Mouse (Mus musculus): ENCODE measurements around the gene Lipe. TPM values are rescaled to one million over a fixed set of nuclear protein-coding genes. Genes with fewer than 3 reads are reported as not detected.
"Not testable (repeated sequence)": the region's sequence is repeated elsewhere in the genome, so short reads cannot be mapped to it uniquely, and the experiment has no call there.

Lipe gene
- total RNA-seq, 1 experiment: 3.8 TPM

GRCm38 (mm10) chr7:25402671-25403101 is 4.2 kb upstream of the Lipe start:
- peak; percentile 91 for DNase-seq (ENCODE audit: low read depth, low spot score)
- H3K27ac ChIP-seq (ENCODE audit: insufficient read depth, low read depth, low read length, poor library complexity, severe bottlenecking): no peak overlapping the region
- no peak overlapping the region for H3K9ac ChIP-seq (ENCODE audit: insufficient read depth, low read depth, low read length, poor library complexity, severe bottlenecking)
- H3K4me3 ChIP-seq (ENCODE audit: insufficient read depth in 1 of 2, low read depth in 1 of 2, low read length in 2 of 2, poor library complexity in 1 of 2, severe bottlenecking in 1 of 2): no peak overlapping the region
- no peaks in the 10 kb centered on the region for H3K36me3 ChIP-seq (ENCODE audit: control insufficient read depth, insufficient read depth, low read length, poor library complexity, severe bottlenecking)
- in situ Hi-C loops (cut with MboI; ENCODE audit: low sequenced_read_pairs in 2 of 2, unreplicated experiment in 2 of 2): no loop called here
- H3K9me3 ChIP-seq (ENCODE audit: control insufficient read depth, insufficient read depth, low read depth, low read length): no peaks in the 10 kb centered on the region
- no peak for TF ChIP-seq ZC3H11A (IDR thresholded peaks at IDR 0.05; ENCODE audit: borderline replicate concordance, low read depth, low read length)
- no peak for TF ChIP-seq CHD2 (IDR thresholded peaks at IDR 0.05; ENCODE audit: low read depth, low read length)
- TF ChIP-seq ZNF384 (IDR thresholded peaks at IDR 0.05; ENCODE audit: low read depth, low read length): no peak
- no peak for TF ChIP-seq HCFC1 (IDR thresholded peaks at IDR 0.05; ENCODE audit: borderline replicate concordance, insufficient read depth, low read length)
- TF ChIP-seq MAFK (IDR thresholded peaks at IDR 0.05; ENCODE audit: insufficient read depth, low read depth, low read length): no peak
- peaks cover 0 to 6% of the 10 kb centered on the region in 2 experiments; a peak in 2 of 4 replicates for H3K4me1 ChIP-seq (ENCODE audit: control insufficient read depth in 2 of 2, insufficient read depth in 2 of 2, low read length in 2 of 2, poor library complexity in 1 of 2)

- no peak for DNase-seq (ENCODE audit: low read depth, low spot score)
- TF ChIP-seq ZC3H11A (IDR thresholded peaks at IDR 0.05; ENCODE audit: borderline replicate concordance, low read depth, low read length) (no peak), MAFK (IDR thresholded peaks at IDR 0.05; ENCODE audit: insufficient read depth, low read depth, low read length) (no peak), CHD2 (IDR thresholded peaks at IDR 0.05; ENCODE audit: low read depth, low read length) (no peak)
- H3K4me1 ChIP-seq (ENCODE audit: control insufficient read depth in 2 of 2, insufficient read depth in 2 of 2, low read length in 2 of 2, poor library complexity in 1 of 2): peaks cover 2 to 6% of the 10 kb centered on the region in 2 experiments; a peak in 2 of 4 replicates
- no peak overlapping the region for H3K9ac ChIP-seq (ENCODE audit: insufficient read depth, low read depth, low read length, poor library complexity, severe bottlenecking)
- no peak overlapping the region for H3K4me3 ChIP-seq (ENCODE audit: insufficient read depth in 1 of 2, low read depth in 1 of 2, low read length in 2 of 2, poor library complexity in 1 of 2, severe bottlenecking in 1 of 2)
- no peaks in the 10 kb centered on the region for H3K9me3 ChIP-seq (ENCODE audit: control insufficient read depth, insufficient read depth, low read depth, low read length)
- H3K27ac ChIP-seq (ENCODE audit: insufficient read depth, low read depth, low read length, poor library complexity, severe bottlenecking): no peak overlapping the region
- in situ Hi-C loops (cut with MboI; ENCODE audit: low sequenced_read_pairs in 2 of 2, unreplicated experiment in 2 of 2): no loop called here
- no peaks in the 10 kb centered on the region for H3K36me3 ChIP-seq (ENCODE audit: control insufficient read depth, insufficient read depth, low read length, poor library complexity, severe bottlenecking)
Observed at GRCm38 (mm10) chr7:25401986-25402385, 3.5 kb upstream of the Lipe start.

DNA sequence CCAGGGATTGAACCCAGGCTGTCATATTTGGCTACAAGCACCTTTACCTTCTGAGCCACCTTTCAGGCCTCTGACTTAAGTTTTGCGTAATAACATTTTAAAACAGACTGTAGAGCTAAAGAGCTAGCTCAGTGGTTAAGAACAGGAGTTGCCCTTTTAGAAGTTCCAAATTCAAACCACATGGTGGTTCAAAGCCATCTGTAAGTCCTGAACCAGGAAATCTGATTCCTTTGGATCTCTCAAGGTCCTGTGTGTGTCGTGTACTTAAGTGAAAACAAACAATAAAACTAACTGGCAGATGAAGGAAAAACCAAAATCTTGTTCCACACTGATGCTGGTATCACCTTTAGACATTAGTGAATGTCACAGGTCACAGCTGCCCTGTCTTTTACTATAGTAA is 3.0 kb upstream of the Lipe start:
- Histone ChIP-seq H3K27ac (ENCODE audit: insufficient read depth, low read depth, low read length, poor library complexity, severe bottlenecking) (no peak overlapping the region), H3K4me3 (ENCODE audit: insufficient read depth in 1 of 2, low read depth in 1 of 2, low read length in 2 of 2, poor library complexity in 1 of 2, severe bottlenecking in 1 of 2) (no peak overlapping the region), H3K4me1 (ENCODE audit: control insufficient read depth in 2 of 2, insufficient read depth in 2 of 2, low read length in 2 of 2, poor library complexity in 1 of 2) (peaks cover 2 to 9% of the 10 kb centered on the region in 2 experiments; a peak in 2 of 4 replicates), H3K9me3 (ENCODE audit: control insufficient read depth, insufficient read depth, low read depth, low read length) (no peaks in the 10 kb centered on the region), H3K36me3 (ENCODE audit: control insufficient read depth, insufficient read depth, low read length, poor library complexity, severe bottlenecking) (no peaks in the 10 kb centered on the region), H3K9ac (ENCODE audit: insufficient read depth, low read depth, low read length, poor library complexity, severe bottlenecking) (no peak overlapping the region)
- TF ChIP-seq ZC3H11A (IDR thresholded peaks at IDR 0.05; ENCODE audit: borderline replicate concordance, low read depth, low read length) (no peak), ZNF384 (IDR thresholded peaks at IDR 0.05; ENCODE audit: low read depth, low read length) (no peak), MAFK (IDR thresholded peaks at IDR 0.05; ENCODE audit: insufficient read depth, low read depth, low read length) (no peak), CHD2 (IDR thresholded peaks at IDR 0.05; ENCODE audit: low read depth, low read length) (no peak)
- in situ Hi-C loops (cut with MboI; ENCODE audit: low sequenced_read_pairs in 2 of 2, unreplicated experiment in 2 of 2): no loop called here
- no peak for DNase-seq (ENCODE audit: low read depth, low spot score)

GRCm38 (mm10) chr7:25399028-25399427 is 518 bp upstream of the Lipe start:
- DNase-seq (ENCODE audit: low read depth, low spot score); H3K27ac ChIP-seq (ENCODE audit: insufficient read depth, low read depth, low read length, poor library complexity, severe bottlenecking); H3K4me3 ChIP-seq (ENCODE audit: insufficient read depth in 1 of 2, low read depth in 1 of 2, low read length in 2 of 2, poor library complexity in 1 of 2, severe bottlenecking in 1 of 2); H3K9ac ChIP-seq (ENCODE audit: insufficient read depth, low read depth, low read length, poor library complexity, severe bottlenecking); H3K36me3 ChIP-seq (ENCODE audit: control insufficient read depth, insufficient read depth, low read length, poor library complexity, severe bottlenecking); in situ Hi-C loops (cut with MboI; ENCODE audit: low sequenced_read_pairs in 2 of 2, unreplicated experiment in 2 of 2); H3K4me1 ChIP-seq (ENCODE audit: control insufficient read depth in 2 of 2, insufficient read depth in 2 of 2, low read length in 2 of 2, poor library complexity in 1 of 2); H3K9me3 ChIP-seq (ENCODE audit: control insufficient read depth, insufficient read depth, low read depth, low read length): not testable (repeated sequence)
- peak; percentile 78 for TF ChIP-seq ZNF384 (IDR thresholded peaks at IDR 0.05; ENCODE audit: low read depth, low read length)

GRCm38 (mm10) chr7:25396621-25397020 is 1.9 kb downstream of the Lipe start:
- DNase-seq (ENCODE audit: low read depth, low spot score): no peak
- H3K27ac ChIP-seq (ENCODE audit: insufficient read depth, low read depth, low read length, poor library complexity, severe bottlenecking): no peak overlapping the region
- no peaks in the 10 kb centered on the region for H3K9me3 ChIP-seq (ENCODE audit: control insufficient read depth, insufficient read depth, low read depth, low read length)
- H3K4me3 ChIP-seq (ENCODE audit: insufficient read depth in 1 of 2, low read depth in 1 of 2, low read length in 2 of 2, poor library complexity in 1 of 2, severe bottlenecking in 1 of 2): peak overlapping the region; percentile 26 to 31
- TF ChIP-seq ZNF384 (IDR thresholded peaks at IDR 0.05; ENCODE audit: low read depth, low read length): no peak
- no peak for TF ChIP-seq ZC3H11A (IDR thresholded peaks at IDR 0.05; ENCODE audit: borderline replicate concordance, low read depth, low read length)
- no peak for TF ChIP-seq HCFC1 (IDR thresholded peaks at IDR 0.05; ENCODE audit: borderline replicate concordance, insufficient read depth, low read length)
- TF ChIP-seq MAFK (IDR thresholded peaks at IDR 0.05; ENCODE audit: insufficient read depth, low read depth, low read length): no peak
- TF ChIP-seq CHD2 (IDR thresholded peaks at IDR 0.05; ENCODE audit: low read depth, low read length): no peak
- peak overlapping the region; percentile 9; the same call in 1 of the 2 replicates for H3K9ac ChIP-seq (ENCODE audit: insufficient read depth, low read depth, low read length, poor library complexity, severe bottlenecking)
- H3K4me1 ChIP-seq (ENCODE audit: control insufficient read depth in 2 of 2, insufficient read depth in 2 of 2, low read length in 2 of 2, poor library complexity in 1 of 2): peaks cover 2 to 7% of the 10 kb centered on the region in 2 experiments; a peak in 1 of 4 replicates
- in situ Hi-C loops (cut with MboI; ENCODE audit: low sequenced_read_pairs in 2 of 2, unreplicated experiment in 2 of 2): no loop called here
- no peaks in the 10 kb centered on the region for H3K36me3 ChIP-seq (ENCODE audit: control insufficient read depth, insufficient read depth, low read length, poor library complexity, severe bottlenecking)

All from ES-E14 (cell line).